Mouse (Mus musculus) left cerebral cortex, adult 11 months (tissue): Measurements from ENCODE around the gene Gm20388.

ENCODE experiments used
- DNase-seq: peaks from one replicate; pipeline ENCODE4 v3.0.0; 2022; ENCODE audit warnings: low spot score

Gene Gm20388

GRCm38 (mm10) chr8:120231870-120232269, 321.2 kb downstream of the Gm20388 start:
- DNase-seq, result no peak

- DNase-seq, result no peak
These were observed 321.8 kb downstream of the Gm20388 start for GRCm38 (mm10) chr8:120232398-120232797.

- DNase-seq, result no peak
These were observed 322.3 kb downstream of the Gm20388 start for GRCm38 (mm10) chr8:120232913-120233312.

GRCm38 (mm10) chr8:120234457-120234856, 323.8 kb downstream of the Gm20388 start:
- DNase-seq, result no peak

- no peak for DNase-seq
These were observed 324.2 kb downstream of the Gm20388 start for GRCm38 (mm10) chr8:120234866-120235265.

- no peak for DNase-seq
These were observed 332.6 kb downstream of the Gm20388 start for GRCm38 (mm10) chr8:120243222-120243621.

- no peak for DNase-seq
These were observed 333.3 kb downstream of the Gm20388 start for GRCm38 (mm10) chr8:120243916-120244451.

GRCm38 (mm10) chr8:120244553-120244952, 333.9 kb downstream of the Gm20388 start:
- DNase-seq, result no peak

- no peak for DNase-seq
These were observed 337.0 kb downstream of the Gm20388 start for GRCm38 (mm10) chr8:120247618-120248017.

- DNase-seq, result no peak
These were observed 337.4 kb downstream of the Gm20388 start for GRCm38 (mm10) chr8:120248031-120248430.

GRCm38 (mm10) chr8:120248451-120248850, 337.8 kb downstream of the Gm20388 start:
- DNase-seq, result no peak

- no peak for DNase-seq
These were observed 339.2 kb downstream of the Gm20388 start for GRCm38 (mm10) chr8:120249800-120250336.

- no peak for DNase-seq
These were observed 340.2 kb downstream of the Gm20388 start for GRCm38 (mm10) chr8:120250750-120251410.

- DNase-seq, result no peak
These were observed 340.9 kb downstream of the Gm20388 start for GRCm38 (mm10) chr8:120251411-120252035.

- no peak for DNase-seq
These were observed 343.0 kb downstream of the Gm20388 start for GRCm38 (mm10) chr8:120253626-120254025.

GRCm38 (mm10) chr8:120255406-120255987, 344.9 kb downstream of the Gm20388 start:
- DNase-seq, result no peak

- no peak for DNase-seq
These were observed 346.3 kb downstream of the Gm20388 start for GRCm38 (mm10) chr8:120256958-120257357.

GRCm38 (mm10) chr8:120259206-120259605, 348.6 kb downstream of the Gm20388 start:
- no peak for DNase-seq

- no peak for DNase-seq
These were observed 350.0 kb downstream of the Gm20388 start for GRCm38 (mm10) chr8:120260677-120261076.

- DNase-seq, result no peak
These were observed 350.9 kb downstream of the Gm20388 start for GRCm38 (mm10) chr8:120261338-120262120.

- DNase-seq, result no peak
These were observed 353.2 kb downstream of the Gm20388 start for GRCm38 (mm10) chr8:120263879-120264278.

GRCm38 (mm10) chr8:120264388-120264943, 353.8 kb downstream of the Gm20388 start:
- DNase-seq, result no peak
